Mouse (Mus musculus): ENCODE results near the gene Cacnb1.

Gene Cacnb1

DNA sequence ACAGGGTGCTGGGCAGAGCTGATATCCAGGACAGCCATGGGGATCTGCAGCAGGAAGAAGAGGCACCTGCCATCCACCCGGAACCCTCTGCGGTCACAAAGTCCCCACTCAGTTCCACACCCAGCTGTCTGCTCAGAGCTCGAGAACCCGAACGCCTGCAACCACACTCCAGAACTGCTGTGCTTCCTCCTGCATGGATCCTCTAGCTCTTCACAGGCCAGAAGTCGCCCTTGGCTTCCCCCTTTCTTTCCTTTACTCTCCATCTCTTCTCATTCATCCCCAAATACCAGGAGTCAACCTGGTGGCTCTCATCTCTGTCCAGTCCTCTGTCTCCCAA, 68.9 kb downstream of the Cacnb1 start:
- DNase-seq, result no peak

DNA sequence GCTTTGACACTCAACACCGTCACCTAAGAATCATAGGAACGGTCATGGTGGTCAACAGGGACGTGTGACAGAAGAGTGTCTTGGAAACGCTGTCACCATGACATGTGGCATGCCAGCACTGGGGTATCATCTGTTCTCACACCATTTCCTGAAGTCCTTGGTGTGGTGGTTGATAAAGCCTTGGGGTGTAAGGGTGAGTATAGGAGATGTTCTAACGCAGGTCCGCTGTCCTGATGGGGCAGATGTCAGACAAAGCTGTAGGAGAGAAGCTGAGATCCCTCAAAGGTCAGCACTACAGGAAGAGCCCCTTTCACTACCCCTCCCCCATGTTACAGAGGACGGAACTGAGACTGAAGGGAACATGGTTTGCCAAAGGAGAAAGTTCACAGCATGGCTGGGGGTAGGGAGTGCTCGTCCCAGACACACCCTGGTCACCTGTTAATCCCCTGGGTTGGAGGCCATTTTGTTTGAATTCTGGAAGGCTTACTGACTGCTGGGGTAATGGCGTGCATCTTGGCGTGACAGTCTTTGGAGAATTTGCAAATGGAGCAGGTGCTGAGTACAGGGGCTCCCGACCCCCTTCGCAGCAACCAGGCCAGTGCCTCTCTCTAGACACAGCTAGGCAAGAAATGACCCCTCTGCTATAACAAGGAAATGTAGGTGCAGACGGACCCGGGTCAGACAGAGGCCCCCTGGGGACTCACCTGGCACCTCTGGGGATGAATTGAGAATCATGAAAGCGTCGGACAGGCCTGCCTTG, 69.5 kb downstream of the Cacnb1 start:
- DNase-seq, result no peak

DNA sequence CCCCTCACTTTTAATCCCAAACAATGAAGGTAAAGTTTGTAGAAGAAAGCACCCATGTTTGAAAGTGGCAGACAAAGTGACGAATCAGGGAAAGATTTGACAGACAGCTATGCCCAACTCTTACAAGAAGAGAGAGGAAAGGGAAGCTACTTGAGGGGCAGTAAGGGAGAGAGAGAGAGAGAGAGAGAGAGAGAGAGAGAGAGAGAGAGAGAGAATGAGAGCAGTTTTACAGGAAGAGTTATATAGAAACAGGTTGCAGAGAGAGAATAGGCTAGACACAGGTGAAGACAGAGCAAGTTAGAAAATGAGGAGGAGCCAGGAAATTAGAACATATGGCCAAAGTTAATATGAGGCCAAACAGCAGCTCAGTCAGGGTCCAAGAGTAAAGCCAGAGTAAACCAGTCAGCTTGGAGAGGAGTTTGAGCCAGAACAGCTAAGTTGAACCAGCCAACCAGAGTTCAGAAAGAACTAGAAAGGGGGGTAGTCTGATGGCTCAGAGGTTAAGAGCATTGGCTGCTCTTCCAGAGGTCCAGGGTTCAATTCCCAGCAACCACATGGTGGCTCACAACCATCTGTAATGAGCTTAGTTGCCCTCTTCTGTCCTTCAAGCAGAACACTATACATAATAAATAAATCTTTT, 70.3 kb downstream of the Cacnb1 start:
- DNase-seq, result no peak

All from kidney, adult 11 months (tissue).